Mouse (Mus musculus) brain, embryonic 14.5 days (tissue): ENCODE data around the gene Gm21887. TPM values are rescaled to one million over a fixed set of nuclear protein-coding genes. Genes with fewer than 3 reads are reported as not detected.
"Not testable (repeated sequence)": the region's sequence is repeated elsewhere in the genome, so short reads cannot be mapped to it uniquely, and the experiment has no call there.

ENCODE experiments used
- DNase-seq: peaks from one replicate; pipeline ENCODE4 v3.0.0-alpha.2; 2011; ENCODE audit warnings: low read depth
- polyA plus RNA-seq: library from polyadenylated mRNA; depleted of rRNA; stranded (reverse); fragments of >200 nt; gene quantifications from 2 replicates; pipeline ENCODE4 v1.2.3, GENCODE M21; 2012

Gm21887 gene
- polyA plus RNA-seq, 1 experiment: 1,536 TPM

- peak; percentile 62 for DNase-seq
These were observed 14.4 kb upstream of the Gm21887 start for GRCm38 (mm10) chrX:169994866-169995711.

GRCm38 (mm10) chrX:169995909-169996521 is 13.4 kb upstream of the Gm21887 start:
- peak; percentile 67 for DNase-seq

GRCm38 (mm10) chrX:169996926-169997325 is 12.5 kb upstream of the Gm21887 start:
- peak; percentile 97 for DNase-seq

GRCm38 (mm10) chrX:169997456-169997853 is 12.0 kb upstream of the Gm21887 start:
- DNase-seq: not testable (repeated sequence)

GRCm38 (mm10) chrX:169997854-169998456 is 11.5 kb upstream of the Gm21887 start:
- peak; percentile 100 for DNase-seq

- DNase-seq: not testable (repeated sequence)
These were observed 10.8 kb upstream of the Gm21887 start for GRCm38 (mm10) chrX:169998559-169999219.

GRCm38 (mm10) chrX:169999226-169999883 is 10.1 kb upstream of the Gm21887 start:
- DNase-seq: peak; percentile 83

- DNase-seq: not testable (repeated sequence)
These were observed 9.4 kb upstream of the Gm21887 start for GRCm38 (mm10) chrX:169999912-170000641.

GRCm38 (mm10) chrX:170000642-170001387 is 8.6 kb upstream of the Gm21887 start:
- not testable (repeated sequence) for DNase-seq

- not testable (repeated sequence) for DNase-seq
These were observed 8.1 kb upstream of the Gm21887 start for GRCm38 (mm10) chrX:170001388-170001695.

- not testable (repeated sequence) for DNase-seq
These were observed 6.8 kb upstream of the Gm21887 start for GRCm38 (mm10) chrX:170002510-170003197.

GRCm38 (mm10) chrX:170003536-170003935 is 5.9 kb upstream of the Gm21887 start:
- DNase-seq: not testable (repeated sequence)

- DNase-seq: not testable (repeated sequence)
These were observed 5.2 kb upstream of the Gm21887 start for GRCm38 (mm10) chrX:170004236-170004635.

- DNase-seq: not testable (repeated sequence)
These were observed 4.7 kb upstream of the Gm21887 start for GRCm38 (mm10) chrX:170004793-170005192.

- DNase-seq: peak; percentile 66
These were observed 4.3 kb upstream of the Gm21887 start for GRCm38 (mm10) chrX:170005194-170005593.

GRCm38 (mm10) chrX:170005695-170006297 is 3.7 kb upstream of the Gm21887 start:
- not testable (repeated sequence) for DNase-seq

GRCm38 (mm10) chrX:170006694-170007247 is 2.7 kb upstream of the Gm21887 start:
- not testable (repeated sequence) for DNase-seq
